Mouse (Mus musculus) kidney, postnatal 0 days (tissue): ENCODE results near the gene Iqck. TPM values are rescaled to one million over a fixed set of nuclear protein-coding genes. Genes with fewer than 3 reads are reported as not detected.

ENCODE experiments used
- ATAC-seq: fragments of 200-750 bp; cut with Nextera tagmentation; replicated peaks from 2 replicates; pipeline ENCODE4 v1.8.0; 2017; ENCODE audit warnings: low read depth, moderate number of reproducible peaks, moderate TSS enrichment, moderate library complexity; ENCODE audit not compliant: low FRiP score
- DNase-seq: peaks from one replicate; pipeline ENCODE4 v3.0.0-alpha.2; 2016; ENCODE audit warnings: low spot score
- H3K27ac ChIP-seq: fragments of 300-500 bp; sonication (generic); 2 replicates; pipeline ENCODE4 v1.5.1; 2014; ENCODE audit warnings: mild to moderate bottlenecking
- H3K27me3 ChIP-seq: fragments of 300-500 bp; sonication (generic); 2 replicates; pipeline ENCODE4 v1.6.1; 2014; ENCODE audit warnings: low read length, mixed read lengths; ENCODE audit not compliant: insufficient read depth
- H3K36me3 ChIP-seq: fragments of 300-500 bp; sonication (generic); 2 replicates; pipeline ENCODE4 v1.6.1; 2014; ENCODE audit warnings: low read length, mixed read lengths; ENCODE audit not compliant: insufficient read depth
- H3K4me1 ChIP-seq: fragments of 300-500 bp; sonication (generic); replicated peaks from 2 replicates; pipeline ENCODE4 v1.6.1; 2014; ENCODE audit warnings: antibody characterized with exemption, low read length, mixed read lengths; ENCODE audit not compliant: insufficient read depth
- H3K4me2 ChIP-seq: fragments of 300-500 bp; sonication (generic); 2 replicates; pipeline ENCODE4 v1.6.1; 2014; ENCODE audit warnings: mild to moderate bottlenecking, low read length, moderate library complexity, mixed read lengths
- H3K4me3 ChIP-seq: fragments of 300-500 bp; sonication (generic); replicated peaks from 2 replicates; pipeline ENCODE4 v1.5.1; 2014; ENCODE audit warnings: low read depth, low read length
- H3K9ac ChIP-seq: fragments of 300-500 bp; sonication (generic); 2 replicates; pipeline ENCODE4 v1.6.1; 2014; ENCODE audit warnings: low read depth, low read length
- H3K9me3 ChIP-seq: fragments of 300-500 bp; sonication (generic); replicated peaks from 2 replicates; pipeline ENCODE4 v1.6.1; 2016; ENCODE audit warnings: low read length, inconsistent platforms, mixed read lengths
- CTCF ChIP-seq: IDR thresholded peaks from 2 replicates; pipeline ENCODE4 v1.5.1; 2016; ENCODE audit warnings: antibody characterized with exemption, low read depth, mild to moderate bottlenecking, moderate library complexity
- WGBS: fragments of 180-500 bp; shearing (Covaris S2); extraction: QIAGEN DNeasy Blood & Tissue Kit; methylation state at CpG from one replicate; pipeline ENCODE4 v1.1.7; 2014; 5-methylcytosine and 5-hydroxymethylcytosine counted together
- polyA plus RNA-seq: library from polyadenylated mRNA; unstranded; fragments of >200 nt; fragmentation: Nextera tagmentation; extraction: Ambion mirVana; gene quantifications from 2 replicates; pipeline ENCODE4 v1.2.1, GENCODE M21; 2015

Gene Iqck
- polyA plus RNA-seq, 1 experiment from 2014 or later, result 2.9 TPM

GRCm38 (mm10) chr7:118965198-118965597, 109.6 kb downstream of the Iqck start:
- Histone ChIP-seq H3K4me1 (no peaks in the 10 kb centered on the region), H3K9ac (no peak overlapping the region), H3K4me2 (no peak overlapping the region), H3K27ac (no peak overlapping the region), H3K36me3 (no peaks in the 10 kb centered on the region), H3K9me3 (no peaks in the 10 kb centered on the region), H3K4me3 (no peak overlapping the region), H3K27me3 (no peaks in the 10 kb centered on the region)
- TF ChIP-seq CTCF, result no peak
- ATAC-seq (no peak), DNase-seq (no peak)
- WGBS, result 42% methylated on average over 7 of the region's 7 CpGs

- Histone ChIP-seq H3K36me3 (0 out of 2 replicates have a peak, but pooled peaks cover 3% of the 10 kb centered on the region), H3K4me2 (no peak overlapping the region), H3K4me3 (no peak overlapping the region), H3K9me3 (no peaks in the 10 kb centered on the region), H3K27me3 (no peaks in the 10 kb centered on the region), H3K4me1 (no peaks in the 10 kb centered on the region), H3K27ac (no peak overlapping the region), H3K9ac (no peak overlapping the region)
- no peak for TF ChIP-seq CTCF
- ATAC-seq, result no peak
- no peak for DNase-seq
- WGBS, result 91% methylated on average over 3 of the region's 3 CpGs
These were observed 113.3 kb downstream of the Iqck start for GRCm38 (mm10) chr7:118968870-118969269.

- no peak for TF ChIP-seq CTCF
- Histone ChIP-seq H3K27ac (no peak overlapping the region), H3K4me3 (no peak overlapping the region), H3K27me3 (no peaks in the 10 kb centered on the region), H3K36me3 (0 out of 2 replicates have a peak, but pooled peaks cover 3% of the 10 kb centered on the region), H3K4me2 (no peak overlapping the region), H3K4me1 (no peaks in the 10 kb centered on the region), H3K9me3 (no peaks in the 10 kb centered on the region), H3K9ac (no peak overlapping the region)
- no peak for ATAC-seq
- no peak for DNase-seq
- WGBS, result 77% methylated on average over 8 of the region's 8 CpGs
These were observed 115.9 kb downstream of the Iqck start for GRCm38 (mm10) chr7:118971499-118971898.

- H3K4me1 ChIP-seq, result no peaks in the 10 kb centered on the region
- no peak overlapping the region for H3K27ac ChIP-seq
- no peaks in the 10 kb centered on the region for H3K27me3 ChIP-seq
- no peak for ATAC-seq
- H3K9me3 ChIP-seq, result no peaks in the 10 kb centered on the region
- DNase-seq, result no peak
- 74% methylated on average over 5 of the region's 5 CpGs for WGBS
- H3K9ac ChIP-seq, result no peak overlapping the region
- 0 out of 2 replicates have a peak, but pooled peaks cover 3% of the 10 kb centered on the region for H3K36me3 ChIP-seq
- H3K4me2 ChIP-seq, result no peak overlapping the region
- H3K4me3 ChIP-seq, result no peak overlapping the region
- TF ChIP-seq CTCF, result no peak
These were observed 116.8 kb downstream of the Iqck start for GRCm38 (mm10) chr7:118972306-118972705.

- 88% methylated on average over 4 of the region's 4 CpGs for WGBS
- Histone ChIP-seq H3K9me3 (no peaks in the 10 kb centered on the region), H3K27me3 (no peaks in the 10 kb centered on the region), H3K4me2 (no peak overlapping the region), H3K27ac (no peak overlapping the region), H3K36me3 (0 out of 2 replicates have a peak, but pooled peaks cover 3% of the 10 kb centered on the region), H3K9ac (no peak overlapping the region), H3K4me1 (no peaks in the 10 kb centered on the region), H3K4me3 (no peak overlapping the region)
- no peak for TF ChIP-seq CTCF
- DNase-seq (no peak), ATAC-seq (no peak)
These were observed 117.8 kb downstream of the Iqck start for GRCm38 (mm10) chr7:118973377-118973776.

GRCm38 (mm10) chr7:118975837-118976236, 120.3 kb downstream of the Iqck start:
- H3K4me2 ChIP-seq, result peak overlapping the region; percentile 24; the same call in 1 of the 2 replicates
- H3K36me3 ChIP-seq, result 0 out of 2 replicates have a peak, but pooled peaks cover 3% of the 10 kb centered on the region
- H3K27ac ChIP-seq, result no peak overlapping the region
- no peak for TF ChIP-seq CTCF
- no peak overlapping the region for H3K9ac ChIP-seq
- H3K9me3 ChIP-seq, result no peaks in the 10 kb centered on the region
- no peaks in the 10 kb centered on the region for H3K27me3 ChIP-seq
- H3K4me3 ChIP-seq, result no peak overlapping the region
- DNase-seq, result no peak
- H3K4me1 ChIP-seq, result no peaks in the 10 kb centered on the region
- WGBS, result 69% methylated on average over 3 of the region's 3 CpGs
- ATAC-seq, result no peak
